Mouse (Mus musculus): ENCODE measurements around the gene Atp6v0e. TPM values are rescaled to one million over a fixed set of nuclear protein-coding genes. Genes with fewer than 3 reads are reported as not detected.

The Atp6v0e gene
- total RNA-seq, 2 experiments from 2014 or later: 43.2 to 49.3 TPM

DNA sequence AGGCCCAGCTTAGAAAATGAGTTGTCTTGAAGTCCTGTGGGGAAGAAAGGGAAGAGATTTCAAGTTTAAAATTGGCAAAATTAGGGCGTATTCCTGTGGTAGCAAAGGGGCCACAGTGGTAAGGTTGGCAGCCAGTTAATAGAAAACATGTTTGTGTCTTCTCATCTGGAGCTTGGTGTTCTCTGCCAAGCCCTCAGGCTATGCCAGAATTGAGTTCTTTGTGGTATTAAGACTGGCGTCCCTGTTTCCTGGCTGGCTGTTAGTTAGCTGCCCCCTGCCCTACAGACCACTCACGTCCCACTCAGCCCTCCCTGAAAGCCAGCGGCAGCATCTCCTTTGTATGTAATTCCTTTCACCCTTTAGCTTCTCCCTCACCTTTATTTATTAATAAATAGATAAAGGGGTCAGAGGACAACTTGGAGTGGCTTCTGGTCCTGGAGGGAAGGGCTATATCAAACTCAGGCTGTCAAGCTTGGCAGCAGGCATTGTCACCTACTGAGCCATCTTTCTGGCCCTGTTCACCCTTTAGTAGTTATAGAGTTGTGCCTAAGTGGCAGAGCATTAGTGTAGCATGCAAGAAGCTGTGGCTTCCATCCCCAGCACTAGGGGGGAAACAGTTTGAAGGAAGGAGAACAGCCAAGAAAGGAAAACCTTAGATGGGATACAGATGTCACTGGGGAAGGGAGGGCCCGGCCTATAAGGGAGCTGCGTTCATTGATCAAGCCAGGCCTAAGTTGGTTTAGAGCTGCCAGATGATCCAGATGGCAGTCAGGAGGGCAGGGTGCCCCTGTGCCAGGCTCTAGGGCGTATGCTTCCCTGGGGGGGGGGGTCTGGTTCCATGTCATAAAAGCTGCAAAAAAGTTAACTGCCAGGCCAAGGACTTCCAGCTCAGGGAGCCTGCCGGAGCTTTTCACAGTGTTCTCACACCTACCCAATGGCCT, 26.0 kb downstream of the Atp6v0e start:
- DNase-seq: peak in 1 of 2 experiments; percentile 52

DNA sequence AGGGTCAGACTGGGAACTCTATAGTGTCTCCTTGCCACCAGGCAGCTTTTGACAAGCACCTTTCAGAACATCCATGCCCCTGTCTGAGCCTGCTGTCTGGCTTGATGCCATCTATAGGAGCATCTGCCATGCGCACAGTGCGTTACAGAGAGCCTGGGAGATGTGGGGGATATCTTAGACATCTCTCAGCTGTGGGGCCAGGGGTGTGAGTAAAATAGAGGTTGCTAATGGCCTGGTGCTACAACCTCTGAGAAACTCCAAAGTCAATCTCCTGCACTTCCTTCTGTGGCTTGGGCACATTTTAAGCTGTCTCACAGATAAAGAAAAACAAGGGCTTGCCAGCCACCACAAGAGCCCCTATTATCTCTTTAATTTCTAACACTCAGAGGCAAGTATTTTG, 26.8 kb downstream of the Atp6v0e start:
- no peak for DNase-seq

DNA sequence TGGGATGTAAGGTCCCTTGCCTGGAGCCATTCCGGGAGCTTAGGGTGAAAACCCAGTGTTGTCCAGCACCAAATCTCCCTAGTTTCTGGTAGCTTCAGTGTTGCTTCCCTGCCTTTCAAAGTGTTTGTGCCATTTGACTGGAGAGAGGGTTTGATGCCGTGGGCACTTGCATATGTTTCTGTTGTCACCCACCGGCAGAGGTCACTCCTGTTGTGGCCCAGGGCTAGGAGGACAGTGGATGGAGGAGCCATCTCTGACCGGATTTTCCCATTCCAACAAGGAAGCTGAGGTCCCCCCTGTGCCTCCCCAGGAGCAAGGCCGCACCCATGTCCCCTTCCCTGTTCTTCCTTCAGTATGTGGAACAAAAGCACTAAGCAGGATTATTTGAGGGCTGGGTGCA, 27.2 kb downstream of the Atp6v0e start:
- DNase-seq: no peak

- DNase-seq: peak; percentile 44 to 45
Observed at GRCm38 (mm10) chr17:26691110-26691509, 28.1 kb downstream of the Atp6v0e start.

DNA sequence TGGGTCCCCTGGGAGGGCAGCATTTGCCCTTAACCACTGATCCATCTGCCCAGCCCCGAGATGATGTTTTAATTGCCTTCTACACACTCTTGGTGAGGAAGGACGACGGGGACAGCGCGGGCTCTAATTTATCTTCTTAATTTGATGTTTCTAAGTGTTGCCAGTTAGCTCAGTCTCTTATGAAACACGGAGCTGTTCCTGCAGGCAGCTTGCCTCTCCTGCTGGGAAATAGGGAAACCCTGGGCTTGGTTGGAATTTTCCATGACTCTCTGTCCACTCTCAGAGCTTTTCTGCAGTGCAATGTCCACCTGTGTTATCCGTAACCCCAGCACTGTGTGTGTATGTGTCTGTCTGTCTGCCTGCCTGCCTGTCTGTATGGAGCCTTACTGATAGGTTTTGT, 30.4 kb downstream of the Atp6v0e start:
- DNase-seq: peak in 1 of 2 experiments; percentile 43

DNA sequence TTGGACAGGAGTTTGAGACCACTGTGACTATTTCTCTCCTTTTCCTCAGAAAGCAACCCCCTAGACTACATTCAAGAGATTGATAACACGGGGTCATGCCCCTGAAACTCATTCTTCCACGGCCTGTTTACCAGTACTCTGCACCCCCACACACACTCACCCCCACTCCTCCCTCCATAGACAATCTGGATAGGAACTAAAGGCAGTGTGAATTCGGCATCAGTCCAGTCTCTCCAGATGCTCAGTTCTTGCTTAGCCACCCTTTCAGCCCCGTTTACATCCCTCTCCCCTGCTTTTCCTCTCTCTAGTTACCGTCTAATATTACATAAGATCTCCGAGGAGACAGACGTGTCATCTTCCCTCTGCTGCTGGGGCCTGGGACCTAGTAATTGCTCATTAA, 31.1 kb downstream of the Atp6v0e start:
- no peak for DNase-seq

- DNase-seq: no peak
Observed at GRCm38 (mm10) chr17:26695193-26695592, 32.2 kb downstream of the Atp6v0e start.

GRCm38 (mm10) chr17:26698846-26699245, 35.8 kb downstream of the Atp6v0e start:
- no peak for DNase-seq

- DNase-seq: no peak
Observed at GRCm38 (mm10) chr17:26699819-26700616, 37.0 kb downstream of the Atp6v0e start.

DNA sequence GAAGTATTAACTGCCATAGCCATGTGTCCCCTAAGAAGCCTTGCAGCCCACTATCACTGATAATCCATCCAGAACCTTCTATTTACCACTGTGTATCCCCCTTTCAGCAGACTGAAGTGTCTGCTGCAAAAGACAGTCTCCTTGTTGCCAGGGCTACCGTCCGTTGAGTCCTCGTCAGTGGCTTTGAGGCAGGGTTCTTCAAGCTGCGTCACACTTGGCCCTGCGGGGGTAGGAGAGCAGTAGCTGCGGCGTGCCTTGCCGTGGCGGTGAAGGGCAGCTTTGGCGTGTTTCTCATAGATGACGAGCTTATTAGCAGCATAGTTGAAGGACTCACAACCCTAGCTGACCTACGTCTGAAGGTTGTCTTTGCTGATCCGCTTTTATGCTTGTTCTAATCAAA, 38.5 kb downstream of the Atp6v0e start:
- DNase-seq: no peak

- DNase-seq: no peak
Observed at GRCm38 (mm10) chr17:26702621-26703020, 39.6 kb downstream of the Atp6v0e start.

- no peak for DNase-seq
Observed at GRCm38 (mm10) chr17:26703671-26704070, 40.6 kb downstream of the Atp6v0e start.

- DNase-seq: no peak
Observed at GRCm38 (mm10) chr17:26705463-26706359, 42.7 kb downstream of the Atp6v0e start.

DNA sequence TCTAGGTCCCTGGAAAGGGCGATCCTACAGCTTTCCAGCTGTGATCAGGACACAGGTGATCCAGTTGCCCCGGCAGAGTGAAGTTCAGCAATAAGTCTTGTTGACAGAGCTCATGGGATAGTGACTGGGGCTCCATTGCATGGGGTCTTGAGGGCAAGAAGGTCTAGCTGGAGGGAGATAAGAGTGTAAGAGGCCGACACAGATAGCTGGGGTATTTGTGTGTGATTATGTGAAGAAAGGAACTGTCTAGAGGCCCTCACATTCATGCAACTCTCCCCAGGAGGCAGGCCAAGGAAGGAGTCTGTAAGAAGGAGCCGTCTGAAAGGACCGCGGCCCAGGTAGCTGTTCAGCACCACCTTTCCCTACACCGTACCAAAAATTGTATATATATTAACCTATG, 44.0 kb downstream of the Atp6v0e start:
- DNase-seq: no peak

DNA sequence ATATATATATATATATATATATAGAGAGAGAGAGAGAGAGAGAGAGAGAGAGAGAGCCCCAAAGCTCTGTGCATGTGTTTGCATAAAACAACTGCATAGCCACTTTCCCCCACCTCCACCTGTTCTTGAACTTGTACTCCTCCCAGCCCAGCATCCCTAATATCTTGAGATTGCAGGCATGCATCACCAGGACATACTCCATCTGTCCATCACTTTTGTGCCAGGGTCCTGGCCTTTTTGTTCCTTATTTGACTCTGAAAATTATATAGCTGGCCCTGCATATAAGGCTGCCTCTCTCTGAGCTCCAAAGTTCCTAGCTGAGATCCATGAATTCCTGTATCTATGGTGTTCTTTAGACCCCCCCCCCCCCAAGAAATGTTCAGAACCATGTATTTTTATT, 45.5 kb downstream of the Atp6v0e start:
- no peak for DNase-seq

DNA sequence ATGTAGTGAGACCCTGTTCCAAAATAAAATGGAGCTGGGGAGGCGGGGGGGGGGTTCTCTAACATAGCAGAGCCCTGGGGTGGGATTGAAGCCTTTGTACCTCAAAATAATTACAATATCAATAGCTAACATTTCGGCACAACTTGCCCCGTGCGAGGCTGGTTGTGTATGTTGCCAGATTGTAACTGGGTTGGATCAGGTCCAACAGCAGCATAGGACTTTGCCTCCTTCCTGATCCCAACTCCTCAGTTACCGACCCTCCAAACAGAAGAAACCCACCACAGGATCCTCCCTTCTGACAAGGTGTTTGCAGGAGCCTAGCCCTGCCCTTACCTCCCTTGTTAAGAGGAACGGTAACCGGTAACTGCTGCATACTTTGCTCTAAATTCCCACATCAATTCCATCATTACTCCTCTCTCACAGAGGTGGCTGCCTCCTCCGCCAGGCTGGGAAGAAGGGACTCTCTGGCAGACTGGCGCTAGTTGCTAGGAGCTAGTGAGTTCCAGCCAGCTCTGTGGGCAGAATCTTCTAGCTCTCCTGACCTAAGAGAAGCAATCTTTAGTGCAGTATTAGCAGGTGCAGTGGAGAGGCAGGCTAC, 46.1 kb downstream of the Atp6v0e start:
- no peak for DNase-seq

- DNase-seq: no peak
Observed at GRCm38 (mm10) chr17:26710049-26710448, 47.0 kb downstream of the Atp6v0e start.

- peak; percentile 99 for DNase-seq
Observed at GRCm38 (mm10) chr17:26715271-26715758, 52.3 kb downstream of the Atp6v0e start, which contains the start of gene Crebrf. Gene Crebrf (plus strand): TSS chr17:26715650.

GRCm38 (mm10) chr17:26715916-26716717, 53.1 kb downstream of the Atp6v0e start:
- peak; percentile 94 to 95 for DNase-seq

GRCm38 (mm10) chr17:26717868-26718267, 54.8 kb downstream of the Atp6v0e start:
- no peak for DNase-seq

DNA sequence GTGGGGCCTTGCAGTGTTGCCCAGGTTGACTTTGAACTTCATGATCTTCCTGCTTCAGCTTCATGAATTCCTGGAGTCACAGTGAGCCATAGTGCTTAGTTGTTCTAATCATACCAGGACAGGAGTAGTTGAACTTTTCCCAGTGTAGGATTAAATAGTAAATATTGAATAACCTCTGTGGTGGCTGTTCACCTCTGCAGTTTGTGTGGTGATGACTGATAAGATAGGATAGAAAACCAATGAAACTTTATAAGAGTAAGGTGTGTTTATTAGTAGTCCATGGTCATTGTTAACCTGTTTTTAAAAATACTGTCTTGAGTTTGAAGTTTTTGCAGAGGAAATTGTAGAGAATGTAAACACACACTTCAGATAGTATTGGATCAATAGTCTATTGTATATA, 56.4 kb downstream of the Atp6v0e start:
- no peak for DNase-seq

Measured in layer of hippocampus, postnatal 36 days (tissue).